Mouse (Mus musculus): ENCODE results near the gene Klk9. TPM values are rescaled to one million over a fixed set of nuclear protein-coding genes. Genes with fewer than 3 reads are reported as not detected.

The Klk9 gene
- polyA plus RNA-seq (2015; fragmentation: Nextera tagmentation; extraction: Ambion mirVana), result not detected in 2 replicates

GRCm38 (mm10) chr7:43791591-43791990, at the start of gene Klk9:
TSS of gene Klk9 (plus strand) at chr7:43791891.
- H3K4me1 ChIP-seq (replicated peaks), result peaks cover 7% of the 10 kb centered on the region
- H3K27ac ChIP-seq (replicated peaks), result no peak within 1 kb of the TSS
- no peaks in the 10 kb centered on the region for H3K9me3 ChIP-seq
- H3K4me3 ChIP-seq, result no peak within 1 kb of the TSS
- ATAC-seq (ENCODE audit: low read depth), result no peak
- no peak within 1 kb of the TSS for H3K9ac ChIP-seq
- H3K36me3 ChIP-seq, result no peaks in the 10 kb centered on the region
- peaks cover 27% of the 10 kb centered on the region for H3K27me3 ChIP-seq
- WGBS, result 78% methylated on average over 7 of the region's 7 CpGs
- H3K4me2 ChIP-seq, result no peak within 1 kb of the TSS

- Histone ChIP-seq H3K27me3 (no peaks in the 10 kb centered on the region), H3K27ac (replicated peaks) (no peak overlapping the region), H3K4me2 (no peak overlapping the region), H3K4me1 (replicated peaks) (no peaks in the 10 kb centered on the region), H3K9me3 (no peaks in the 10 kb centered on the region), H3K4me3 (no peak overlapping the region), H3K9ac (no peak overlapping the region), H3K36me3 (no peaks in the 10 kb centered on the region)
- ATAC-seq (ENCODE audit: low read depth), result no peak
- WGBS, result 65% methylated on average over 1 of the region's 1 CpGs
Measured at GRCm38 (mm10) chr7:43747788-43748187, 43.9 kb upstream of the Klk9 start.

GRCm38 (mm10) chr7:43752806-43753205, 38.9 kb upstream of the Klk9 start:
- H3K9me3 ChIP-seq, result no peaks in the 10 kb centered on the region
- no peak overlapping the region for H3K9ac ChIP-seq
- no peak for ATAC-seq (ENCODE audit: low read depth)
- no peak overlapping the region for H3K4me2 ChIP-seq
- no peak overlapping the region for H3K27ac ChIP-seq (replicated peaks)
- no peaks in the 10 kb centered on the region for H3K36me3 ChIP-seq
- 64% methylated on average over 2 of the region's 2 CpGs for WGBS
- no peak overlapping the region for H3K4me3 ChIP-seq
- no peaks in the 10 kb centered on the region for H3K4me1 ChIP-seq (replicated peaks)
- H3K27me3 ChIP-seq, result no peaks in the 10 kb centered on the region; the same call in 1 of the 2 replicates

GRCm38 (mm10) chr7:43766484-43766883, 25.2 kb upstream of the Klk9 start:
- 63% methylated on average over 8 of the region's 8 CpGs for WGBS
- H3K9me3 ChIP-seq, result no peaks in the 10 kb centered on the region
- H3K36me3 ChIP-seq, result no peaks in the 10 kb centered on the region
- no peak for ATAC-seq (ENCODE audit: low read depth)
- no peak overlapping the region for H3K4me3 ChIP-seq
- no peaks in the 10 kb centered on the region for H3K4me1 ChIP-seq (replicated peaks)
- H3K27ac ChIP-seq (replicated peaks), result no peak overlapping the region
- no peaks in the 10 kb centered on the region for H3K27me3 ChIP-seq
- H3K9ac ChIP-seq, result no peak overlapping the region
- H3K4me2 ChIP-seq, result no peak overlapping the region

GRCm38 (mm10) chr7:43768597-43768996, 23.1 kb upstream of the Klk9 start, which contains the start of gene Klk12:
TSS of gene Klk12 (plus strand) at chr7:43768897.
- H3K4me1 ChIP-seq (replicated peaks), result no peaks in the 10 kb centered on the region
- ATAC-seq (ENCODE audit: low read depth), result no peak
- 83% methylated on average over 4 of the region's 4 CpGs for WGBS

GRCm38 (mm10) chr7:43769636-43770035, 22.1 kb upstream of the Klk9 start:
- no peak overlapping the region for H3K27ac ChIP-seq (replicated peaks)
- H3K9me3 ChIP-seq, result no peaks in the 10 kb centered on the region
- no peak for ATAC-seq (ENCODE audit: low read depth)
- no peak overlapping the region for H3K4me3 ChIP-seq
- H3K9ac ChIP-seq, result no peak overlapping the region
- no peaks in the 10 kb centered on the region for H3K27me3 ChIP-seq
- no peak overlapping the region for H3K4me2 ChIP-seq
- WGBS, result 93% methylated on average over 8 of the region's 8 CpGs
- H3K36me3 ChIP-seq, result no peaks in the 10 kb centered on the region
- no peaks in the 10 kb centered on the region for H3K4me1 ChIP-seq (replicated peaks)

More at GRCm38 (mm10) chr7:43768597-43768996, 23.1 kb upstream of the Klk9 start, which contains the start of gene Klk12:
- Histone ChIP-seq H3K27me3 (no peaks in the 10 kb centered on the region), H3K4me2 (no peak within 1 kb of the TSS), H3K4me3 (no peak within 1 kb of the TSS), H3K36me3 (no peaks in the 10 kb centered on the region), H3K9ac (no peak within 1 kb of the TSS), H3K9me3 (no peaks in the 10 kb centered on the region), H3K27ac (replicated peaks) (no peak within 1 kb of the TSS)

GRCm38 (mm10) chr7:43770701-43771100, 21.0 kb upstream of the Klk9 start:
- Histone ChIP-seq H3K4me3 (no peak overlapping the region), H3K4me1 (replicated peaks) (no peaks in the 10 kb centered on the region), H3K9ac (no peak overlapping the region), H3K27me3 (no peaks in the 10 kb centered on the region), H3K4me2 (no peak overlapping the region), H3K36me3 (no peaks in the 10 kb centered on the region), H3K9me3 (no peaks in the 10 kb centered on the region), H3K27ac (replicated peaks) (no peak overlapping the region)
- ATAC-seq (ENCODE audit: low read depth), result no peak
- WGBS, result 93% methylated on average over 10 of the region's 10 CpGs

- no peak overlapping the region for H3K4me3 ChIP-seq
- no peaks in the 10 kb centered on the region for H3K9me3 ChIP-seq
- H3K27me3 ChIP-seq, result no peaks in the 10 kb centered on the region
- no peak overlapping the region for H3K4me2 ChIP-seq
- ATAC-seq (ENCODE audit: low read depth), result no peak
- no peaks in the 10 kb centered on the region for H3K4me1 ChIP-seq (replicated peaks)
- H3K36me3 ChIP-seq, result no peaks in the 10 kb centered on the region
- no peak overlapping the region for H3K9ac ChIP-seq
- 94% methylated on average over 6 of the region's 6 CpGs for WGBS
- H3K27ac ChIP-seq (replicated peaks), result no peak overlapping the region
Measured at GRCm38 (mm10) chr7:43771916-43772315, 19.8 kb upstream of the Klk9 start.

- Histone ChIP-seq H3K36me3 (no peaks in the 10 kb centered on the region), H3K9ac (no peak overlapping the region), H3K27me3 (no peaks in the 10 kb centered on the region), H3K4me1 (replicated peaks) (no peaks in the 10 kb centered on the region), H3K9me3 (no peaks in the 10 kb centered on the region), H3K4me3 (no peak overlapping the region), H3K27ac (replicated peaks) (no peak overlapping the region), H3K4me2 (no peak overlapping the region)
- no peak for ATAC-seq (ENCODE audit: low read depth)
- WGBS, result 77% methylated on average over 3 of the region's 3 CpGs
Measured at GRCm38 (mm10) chr7:43772901-43773300, 18.8 kb upstream of the Klk9 start.

- 89% methylated on average over 5 of the region's 5 CpGs for WGBS
- Histone ChIP-seq H3K27ac (replicated peaks) (no peak within 1 kb of the TSS), H3K27me3 (no peaks in the 10 kb centered on the region; the same call in 1 of the 2 replicates), H3K36me3 (no peaks in the 10 kb centered on the region), H3K9me3 (no peaks in the 10 kb centered on the region), H3K9ac (no peak within 1 kb of the TSS), H3K4me2 (no peak within 1 kb of the TSS), H3K4me3 (no peak within 1 kb of the TSS), H3K4me1 (replicated peaks) (no peaks in the 10 kb centered on the region)
- ATAC-seq (ENCODE audit: low read depth), result no peak
Measured at GRCm38 (mm10) chr7:43774364-43774763, 17.3 kb upstream of the Klk9 start, which contains the start of gene Klk11. TSS of gene Klk11 (plus strand) at chr7:43774604.

GRCm38 (mm10) chr7:43774802-43775201, 16.9 kb upstream of the Klk9 start:
- no peaks in the 10 kb centered on the region; the same call in 1 of the 2 replicates for H3K27me3 ChIP-seq
- H3K27ac ChIP-seq (replicated peaks), result no peak overlapping the region
- WGBS, result 48% methylated on average over 6 of the region's 6 CpGs
- H3K4me1 ChIP-seq (replicated peaks), result no peaks in the 10 kb centered on the region
- H3K9me3 ChIP-seq, result no peaks in the 10 kb centered on the region
- H3K9ac ChIP-seq, result no peak overlapping the region
- H3K4me3 ChIP-seq, result no peak overlapping the region
- no peak overlapping the region for H3K4me2 ChIP-seq
- H3K36me3 ChIP-seq, result no peaks in the 10 kb centered on the region
- no peak for ATAC-seq (ENCODE audit: low read depth)

GRCm38 (mm10) chr7:43775311-43776057, 16.2 kb upstream of the Klk9 start:
- Histone ChIP-seq H3K4me1 (replicated peaks) (no peaks in the 10 kb centered on the region), H3K4me3 (no peak overlapping the region), H3K27ac (replicated peaks) (no peak overlapping the region), H3K27me3 (no peaks in the 10 kb centered on the region; the same call in 1 of the 2 replicates), H3K9me3 (no peaks in the 10 kb centered on the region), H3K4me2 (no peak overlapping the region), H3K36me3 (no peaks in the 10 kb centered on the region), H3K9ac (no peak overlapping the region)
- 64% methylated on average over 7 of the region's 7 CpGs for WGBS
- no peak for ATAC-seq (ENCODE audit: low read depth)

GRCm38 (mm10) chr7:43776506-43776905, 15.2 kb upstream of the Klk9 start:
- Histone ChIP-seq H3K9me3 (no peaks in the 10 kb centered on the region), H3K4me3 (no peak overlapping the region), H3K36me3 (no peaks in the 10 kb centered on the region), H3K4me2 (no peak overlapping the region), H3K4me1 (replicated peaks) (no peaks in the 10 kb centered on the region), H3K27ac (replicated peaks) (no peak overlapping the region), H3K27me3 (no peaks in the 10 kb centered on the region; the same call in 1 of the 2 replicates), H3K9ac (no peak overlapping the region)
- 83% methylated on average over 5 of the region's 5 CpGs for WGBS
- no peak for ATAC-seq (ENCODE audit: low read depth)
